Mouse (Mus musculus): ENCODE data around the gene Ireb2.
"Not testable (repeated sequence)": the region's sequence is repeated elsewhere in the genome, so short reads cannot be mapped to it uniquely, and the experiment has no call there.

Gene Ireb2

GRCm38 (mm10) chr9:54863363-54864281 is at the start of gene Ireb2:
TSS of gene Ireb2 (plus strand) at chr9:54863789.
- DNase-seq (ENCODE audit: low spot score in 2 of 2) = peak; percentile 97 to 99

GRCm38 (mm10) chr9:54816508-54817201 is 46.9 kb upstream of the Ireb2 start:
- DNase-seq (ENCODE audit: low spot score in 2 of 2) = no peak

- DNase-seq (ENCODE audit: low spot score in 2 of 2) = peak; percentile 25 to 51
Observed at GRCm38 (mm10) chr9:54821442-54822100, 42.0 kb upstream of the Ireb2 start.

GRCm38 (mm10) chr9:54829760-54830159 is 33.8 kb upstream of the Ireb2 start:
- DNase-seq (ENCODE audit: low spot score in 2 of 2) = no peak

- peak; percentile 8 to 37 for DNase-seq (ENCODE audit: low spot score in 2 of 2)
Observed at GRCm38 (mm10) chr9:54830624-54831023, 33.0 kb upstream of the Ireb2 start.

GRCm38 (mm10) chr9:54833831-54834230 is 29.8 kb upstream of the Ireb2 start:
- no peak for DNase-seq (ENCODE audit: low spot score in 2 of 2)

- not testable (repeated sequence) for DNase-seq (ENCODE audit: low spot score in 2 of 2)
Observed at GRCm38 (mm10) chr9:54835951-54836717, 27.5 kb upstream of the Ireb2 start.

GRCm38 (mm10) chr9:54837835-54838234 is 25.8 kb upstream of the Ireb2 start:
- DNase-seq (ENCODE audit: low spot score in 2 of 2) = no peak

GRCm38 (mm10) chr9:54840145-54840544 is 23.4 kb upstream of the Ireb2 start:
- no peak for DNase-seq (ENCODE audit: low spot score in 2 of 2)

GRCm38 (mm10) chr9:54842311-54842710 is 21.3 kb upstream of the Ireb2 start:
- no peak for DNase-seq (ENCODE audit: low spot score in 2 of 2)

- no peak for DNase-seq (ENCODE audit: low spot score in 2 of 2)
Observed at GRCm38 (mm10) chr9:54843887-54844286, 19.7 kb upstream of the Ireb2 start.

- DNase-seq (ENCODE audit: low spot score in 2 of 2) = no peak
Observed at GRCm38 (mm10) chr9:54844556-54845176, 18.9 kb upstream of the Ireb2 start.

GRCm38 (mm10) chr9:54848203-54848602 is 15.4 kb upstream of the Ireb2 start:
- no peak for DNase-seq (ENCODE audit: low spot score in 2 of 2)

GRCm38 (mm10) chr9:54853036-54853435 is 10.6 kb upstream of the Ireb2 start:
- DNase-seq (ENCODE audit: low spot score in 2 of 2) = not testable (repeated sequence)

GRCm38 (mm10) chr9:54853619-54854018 is 10.0 kb upstream of the Ireb2 start:
- DNase-seq (ENCODE audit: low spot score in 2 of 2) = no peak

GRCm38 (mm10) chr9:54855638-54856037 is 8.0 kb upstream of the Ireb2 start:
- no peak for DNase-seq (ENCODE audit: low spot score in 2 of 2)

GRCm38 (mm10) chr9:54856121-54856520 is 7.5 kb upstream of the Ireb2 start:
- no peak for DNase-seq (ENCODE audit: low spot score in 2 of 2)

- DNase-seq (ENCODE audit: low spot score in 2 of 2) = no peak
Observed at GRCm38 (mm10) chr9:54857474-54857873, 6.1 kb upstream of the Ireb2 start.

- DNase-seq (ENCODE audit: low spot score in 2 of 2) = no peak
Observed at GRCm38 (mm10) chr9:54860526-54860925, 3.1 kb upstream of the Ireb2 start.

- peak in 1 of 2 experiments; percentile 12 for DNase-seq (ENCODE audit: low spot score in 2 of 2)
Observed at GRCm38 (mm10) chr9:54878759-54879158, 15.2 kb downstream of the Ireb2 start.

- no peak for DNase-seq (ENCODE audit: low spot score in 2 of 2)
Observed at GRCm38 (mm10) chr9:54892111-54892510, 28.5 kb downstream of the Ireb2 start.
